Mouse (Mus musculus) B cell, adult 62 days (primary cell): ENCODE data around the gene Acap2. TPM values are rescaled to one million over a fixed set of nuclear protein-coding genes. Genes with fewer than 3 reads are reported as not detected.

Source experiments
- total RNA-seq: library from RNA; stranded (reverse); gene quantifications from 4 replicates; pipeline ENCODE4 v1.2.4, GENCODE M21; 2023

Acap2 gene
- 63.2 to 68.3 TPM (median 66.9 TPM) in 4 replicates for total RNA-seq

GRCm38 (mm10) chr16:31200790-31201567 is at the start of gene Acap2:
Gene Acap2, minus strand, starts transcription at chr16:31201245.

DNA sequence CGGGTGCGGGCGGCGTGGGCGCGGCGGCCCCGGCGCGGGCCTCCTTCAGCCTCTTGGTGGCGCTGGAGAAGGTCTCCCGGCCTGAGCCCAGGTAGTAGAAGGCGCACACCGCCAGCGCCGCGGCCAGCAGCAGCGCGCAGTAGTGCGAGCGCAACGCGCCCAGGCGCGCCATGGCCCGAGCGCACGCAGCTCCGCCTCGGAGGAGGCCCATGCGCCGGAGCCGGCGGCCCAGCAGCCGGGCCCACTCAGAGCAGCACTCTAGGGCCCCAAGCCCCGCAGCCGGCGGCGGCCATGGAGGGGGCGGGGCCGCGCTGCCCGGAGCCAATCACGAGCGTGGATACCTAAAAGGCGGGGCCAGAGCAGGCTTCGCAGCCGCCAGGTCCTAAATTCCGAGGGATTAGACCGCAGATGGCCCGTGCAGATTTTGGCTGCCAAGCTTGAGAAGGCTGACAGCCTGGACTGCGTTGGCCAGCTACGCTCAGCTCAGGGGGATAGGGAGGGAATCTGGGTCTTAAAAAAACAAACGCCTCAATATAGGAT is 119.8 kb downstream of the Acap2 start, which contains the start of gene Xxylt1:
TSS of gene Xxylt1 (minus strand) at position 308 of the 540 bp plus-strand sequence.

Other genes starting within 250 kb of the Acap2 start
- 14.3 to 18.3 TPM (median 16.2 TPM) in 4 replicates for gene Xxylt1, start 119.8 kb downstream of the Acap2 start, total RNA-seq
- 53.3 to 62.6 TPM (median 57.2 TPM) in 4 replicates for gene Ppp1r2, start 74.0 kb upstream of the Acap2 start, total RNA-seq
- gene Apod, start 113.6 kb upstream of the Acap2 start, total RNA-seq, result not detected in 4 replicates
- 8.7 to 11.5 TPM (median 9.6 TPM) in 4 replicates for gene Bdh1, start 221.0 kb upstream of the Acap2 start, total RNA-seq